Mouse (Mus musculus) MEL-GATA-1-ER (cell line): Measurements from ENCODE around the gene Vcam1.

Experiments
- DNase-seq: peaks from one replicate; pipeline ENCODE4 v3.0.0-alpha.2; 2012; ENCODE audit warnings: low read depth; ENCODE audit errors: extremely low read depth

Vcam1 gene

DNA sequence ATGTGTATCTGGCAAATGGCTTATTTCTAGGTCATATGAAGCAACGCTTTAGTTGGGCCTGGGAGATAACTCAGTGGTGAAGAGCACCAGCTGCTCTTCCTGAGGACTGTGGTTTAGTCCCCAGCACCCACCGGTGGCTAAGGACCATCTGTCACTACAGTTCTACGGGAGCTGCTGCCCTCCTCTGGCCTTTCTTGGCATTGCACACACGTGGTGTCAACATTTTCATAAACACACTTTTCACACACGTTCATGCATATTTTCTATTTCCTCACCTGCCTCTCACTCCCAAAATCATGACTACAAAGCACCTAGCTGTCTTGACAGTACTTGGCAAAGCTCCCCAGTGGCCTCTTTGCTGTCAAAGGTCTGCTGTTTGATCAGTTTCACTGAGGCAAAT lies 37.8 kb downstream of the Vcam1 start:
- DNase-seq: no peak

DNA sequence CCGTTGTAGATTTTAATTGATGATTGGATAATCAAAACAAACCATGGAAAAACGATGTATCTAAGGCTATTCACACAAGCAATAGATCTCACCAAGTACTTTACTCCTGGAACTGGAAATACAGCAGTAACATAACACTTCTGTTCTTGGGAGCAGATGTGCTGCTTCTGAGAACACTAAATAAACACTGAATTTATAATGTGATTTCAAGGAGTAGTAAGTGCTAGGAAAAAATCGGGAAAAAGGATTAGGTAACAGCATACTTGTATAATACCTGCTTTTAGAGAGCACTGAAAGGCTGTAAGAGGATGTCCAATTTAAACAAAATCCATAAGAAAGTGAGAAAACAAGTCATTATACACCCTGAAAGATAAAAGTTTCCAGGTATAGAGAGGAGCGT lies 43.5 kb downstream of the Vcam1 start:
- no peak for DNase-seq

DNA sequence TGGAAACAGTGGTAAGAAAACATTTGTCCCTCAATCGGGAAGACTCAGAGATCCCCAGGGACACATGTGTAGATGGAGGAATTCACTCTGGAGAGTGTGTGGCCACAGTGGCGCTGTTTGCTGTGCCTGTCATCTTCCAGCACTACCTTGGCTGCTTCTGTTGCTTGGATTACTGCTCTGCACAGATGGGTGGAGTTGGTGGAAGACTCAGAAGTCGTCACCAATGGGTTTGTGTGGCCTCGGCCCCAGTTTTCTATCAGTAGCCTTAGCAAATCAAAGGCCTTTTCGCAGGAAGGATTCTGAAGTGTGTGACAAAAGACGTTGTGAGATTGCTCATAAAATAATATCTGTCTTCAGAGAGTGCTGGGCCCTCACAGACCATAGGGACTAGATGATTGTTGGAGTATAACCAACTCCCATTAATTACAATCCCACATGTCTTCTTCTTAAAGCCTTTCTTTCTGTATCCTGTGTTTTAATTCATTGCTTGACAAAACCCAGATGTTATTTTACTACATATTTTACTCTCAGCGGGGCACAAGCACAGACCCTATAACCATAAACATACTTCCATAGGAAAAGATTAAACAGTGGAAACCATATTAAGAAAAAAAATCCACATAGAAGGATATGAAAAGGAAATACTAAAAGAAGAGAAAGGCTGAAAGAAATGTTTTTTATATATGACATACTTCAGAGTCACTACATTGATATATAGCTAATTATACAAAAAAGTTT lies 48.4 kb downstream of the Vcam1 start:
- DNase-seq: no peak

GRCm38 (mm10) chr3:116080166-116080788 lies 49.2 kb downstream of the Vcam1 start:
- DNase-seq: no peak

DNA sequence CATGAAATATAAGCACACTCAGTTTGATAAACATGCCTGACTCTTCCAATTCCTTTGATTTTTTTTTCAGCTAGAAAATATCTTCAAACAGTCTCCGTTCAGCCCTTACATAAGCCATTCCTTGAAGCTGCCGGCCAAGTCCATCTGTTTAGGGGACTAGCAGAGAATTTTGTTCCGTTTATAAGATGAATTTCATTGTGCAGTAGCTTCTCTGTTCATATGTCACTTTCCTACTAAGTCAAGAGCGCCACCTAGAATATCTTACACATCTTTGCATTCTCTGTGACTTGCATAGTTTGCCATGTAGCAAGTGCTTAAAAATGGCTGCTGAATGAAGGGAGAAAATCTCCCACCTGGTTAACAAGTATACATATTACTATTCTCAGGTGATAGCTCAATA lies 51.0 kb downstream of the Vcam1 start:
- DNase-seq: no peak

DNA sequence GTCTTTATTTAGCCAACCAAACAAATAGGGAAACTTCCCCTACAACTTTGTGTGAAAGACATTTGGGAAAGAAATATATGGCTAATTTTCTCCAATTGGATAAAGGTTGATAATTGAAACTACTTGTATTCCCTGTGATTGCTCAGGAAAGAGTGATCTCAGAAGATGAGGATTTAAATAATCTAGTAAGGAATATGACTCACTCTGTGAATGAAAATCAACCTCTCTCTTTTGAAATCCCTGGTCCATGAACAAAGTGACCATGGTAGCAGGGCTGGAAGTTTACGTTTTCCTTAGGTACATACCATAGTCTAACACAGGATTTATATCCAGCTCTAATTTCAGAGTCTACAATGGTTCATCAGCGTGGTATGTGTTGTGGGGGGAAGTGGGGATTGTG lies 52.7 kb downstream of the Vcam1 start:
- no peak for DNase-seq

DNA sequence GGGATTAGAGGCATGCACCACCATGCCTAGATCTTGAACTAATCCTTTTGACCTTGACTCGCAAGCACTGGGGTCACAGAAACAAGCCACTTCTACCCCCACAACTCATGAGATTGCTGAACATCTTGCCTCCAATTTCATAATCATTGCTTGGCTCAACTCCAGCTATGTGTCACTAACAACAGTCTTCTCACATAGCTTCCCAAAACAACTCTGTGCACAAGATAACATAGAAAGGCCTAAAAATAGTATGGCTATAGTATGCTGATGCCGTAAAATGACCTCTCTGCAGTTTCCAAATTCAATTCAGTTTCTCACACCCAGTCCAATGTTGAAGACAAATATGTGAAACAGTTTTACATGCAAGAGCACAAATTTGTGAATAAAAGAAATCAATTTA lies 56.9 kb downstream of the Vcam1 start:
- no peak for DNase-seq

DNA sequence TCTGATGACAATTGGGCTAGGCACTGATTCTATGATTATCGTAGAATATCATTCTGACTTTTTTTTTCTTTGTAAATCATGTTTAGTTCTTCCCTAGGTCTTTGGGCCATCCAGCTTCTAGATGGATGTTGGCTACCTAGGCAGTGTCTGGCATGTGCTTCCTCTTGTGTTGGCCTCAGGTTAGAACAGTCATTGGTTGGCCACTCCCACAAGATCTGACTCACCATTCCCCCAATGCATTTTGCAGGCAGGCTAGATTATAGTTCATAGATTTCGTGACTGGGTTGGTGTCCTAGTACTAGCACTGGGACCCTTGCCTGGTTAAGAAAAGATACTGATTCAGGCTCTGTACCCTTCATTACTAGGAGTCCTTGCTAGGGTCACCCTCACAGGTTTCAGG lies 67.3 kb downstream of the Vcam1 start:
- DNase-seq: no peak

DNA sequence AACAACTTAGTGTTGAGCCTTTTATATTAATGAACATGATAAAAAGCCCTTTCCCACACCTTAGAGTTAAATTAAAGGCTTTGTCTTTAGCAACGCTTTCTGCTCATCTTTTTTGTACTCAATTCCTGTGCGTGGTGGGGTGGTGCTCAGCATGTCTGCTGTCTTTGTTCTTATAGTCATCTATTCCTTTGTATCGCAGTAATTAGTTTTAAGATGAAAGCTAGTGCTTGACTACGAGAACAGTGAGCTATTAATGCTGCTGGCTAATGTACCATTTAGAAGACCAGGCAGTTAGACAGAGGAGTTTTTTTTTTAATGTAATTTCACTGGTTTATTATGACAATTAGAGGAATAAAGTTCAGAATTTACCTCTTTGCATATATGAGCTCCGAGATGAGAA lies 69.2 kb downstream of the Vcam1 start:
- DNase-seq: no peak
